Mouse (Mus musculus) kidney, adult 8-10 months (tissue): ENCODE measurements at regions not wholly inside any gene's neighbourhood (a gene's known extent, or its start where the extent isn't known, plus 50 kb on each side); places are given as distances from the start of the nearest gene placed in this dataset.

Source experiments
- DNase-seq, 2 experiments: peaks; one replicate each; pipeline ENCODE4 v3.0.0; 2022

GRCm38 (mm10) chr1:44388091-44388490 is 163.2 kb upstream of the Gulp1 start:
- no peak for DNase-seq

- DNase-seq: no peak
Measured at GRCm38 (mm10) chr1:44392141-44392540, 159.2 kb upstream of the Gulp1 start.

- no peak for DNase-seq
Measured at GRCm38 (mm10) chr1:44395538-44395937, 155.8 kb upstream of the Gulp1 start.

GRCm38 (mm10) chr1:44398066-44398465 is 153.2 kb upstream of the Gulp1 start:
- no peak for DNase-seq

GRCm38 (mm10) chr1:44437822-44438221 is 113.5 kb upstream of the Gulp1 start:
- DNase-seq: peak in 1 of 2 experiments; percentile 7
